9 mouse cellular contexts compared by ENCODE assay signal in genomic region chr6:131382984-131383337, GRCm38 (mm10). TPM values are rescaled to one million over a fixed set of nuclear protein-coding genes. Genes with fewer than 3 reads are reported as not detected.
DNase-seq lines count a peak whose midpoint lies in the region; ATAC-seq and TF ChIP-seq lines count a peak whose summit lies in the region.
"Had no signal": no experiment of that assay in that cellular context is flagged by ENCODE, and none has a peak within 500 bp of the region (broad histone marks: within the 10 kb centered on the region; RNA-seq: fewer than 3 reads in every experiment).

No protein-coding gene starts in this region.

- WGBS in forebrain, embryonic 14.5 days: 28% methylated on average over 3 of the region's 3 CpGs
- WGBS in forebrain, embryonic 11.5 days: 75% methylated on average over 3 of the region's 3 CpGs
- WGBS in limb, embryonic 13.5 days: 39% methylated on average over 3 of the region's 3 CpGs
- WGBS in limb, embryonic 10.5 days: 67% methylated on average over 3 of the region's 3 CpGs

- no peak for ATAC-seq in forebrain, embryonic 14.5 days
- ATAC-seq in forebrain, embryonic 11.5 days (replicated peaks; ENCODE audit: low FRiP score): no peak
- no peak for ATAC-seq in limb, embryonic 13.5 days (ENCODE audit: low FRiP score, low read depth)

- peaks cover 20% of the 10 kb centered on the region for H3K4me1 ChIP-seq in forebrain, embryonic 14.5 days (ENCODE audit: control insufficient read depth, insufficient read depth, low read length)
- H3K4me1 ChIP-seq in forebrain, embryonic 11.5 days (replicated peaks; ENCODE audit: control insufficient read depth, insufficient read depth, low read length): peaks cover 3% of the 10 kb centered on the region; the same call in 1 of the 2 replicates
- H3K4me1 ChIP-seq in limb, embryonic 13.5 days: peaks cover 41% of the 10 kb centered on the region
- peaks cover 29% of the 10 kb centered on the region for H3K4me1 ChIP-seq in limb, embryonic 10.5 days
- peaks cover 4% of the 10 kb centered on the region for H3K4me1 ChIP-seq in embryonic fibroblast, embryonic 13.5 days (ENCODE audit: control insufficient read depth, insufficient read depth, low read length)

- no peak overlapping the region for H3K4me2 ChIP-seq in forebrain, embryonic 14.5 days (ENCODE audit: low read length)
- no peak overlapping the region for H3K4me2 ChIP-seq in forebrain, embryonic 11.5 days (ENCODE audit: low read depth, low read length, severe bottlenecking)
- peak overlapping the region; percentile 16 for H3K4me2 ChIP-seq in limb, embryonic 13.5 days (replicated peaks)
- H3K4me2 ChIP-seq: neural tube, embryonic 13.5 days had no signal

- H3K36me3 ChIP-seq in forebrain, embryonic 14.5 days (ENCODE audit: control insufficient read depth, insufficient read depth, low read length): peaks cover 23% of the 10 kb centered on the region
- H3K36me3 ChIP-seq in forebrain, embryonic 11.5 days (ENCODE audit: control insufficient read depth, insufficient read depth, low read length): no peaks in the 10 kb centered on the region; the same call in 1 of the 2 replicates
- peaks cover 25% of the 10 kb centered on the region for H3K36me3 ChIP-seq in limb, embryonic 13.5 days
- peaks cover 41% of the 10 kb centered on the region for H3K36me3 ChIP-seq in limb, embryonic 10.5 days

- no peak overlapping the region for H3K27ac ChIP-seq in forebrain, embryonic 14.5 days (ENCODE audit: low read depth, low read length)
- no peak overlapping the region for H3K27ac ChIP-seq in forebrain, embryonic 11.5 days (ENCODE audit: low read depth, low read length)
- H3K27ac ChIP-seq in limb, embryonic 13.5 days: no peak overlapping the region
- no peak overlapping the region for H3K27ac ChIP-seq in limb, embryonic 10.5 days
- peak overlapping the region; percentile 80 for H3K27ac ChIP-seq in embryonic fibroblast, embryonic 13.5 days (ENCODE audit: insufficient read depth, low read length)

- no peak for TF ChIP-seq POLR2A in embryonic fibroblast, embryonic 13.5 days (IDR thresholded peaks at IDR 0.05; ENCODE audit: low read depth, low read length)

- no peak overlapping the region for H3K4me3 ChIP-seq in forebrain, embryonic 14.5 days (ENCODE audit: low read depth, low read length)
- no peak overlapping the region for H3K4me3 ChIP-seq in forebrain, embryonic 11.5 days (ENCODE audit: low read depth, low read length)
- no peak overlapping the region for H3K4me3 ChIP-seq in limb, embryonic 13.5 days
- no peak overlapping the region for H3K4me3 ChIP-seq in limb, embryonic 10.5 days
- no peak overlapping the region for H3K4me3 ChIP-seq in embryonic fibroblast, embryonic 13.5 days (ENCODE audit: insufficient read depth, low read length)
- H3K4me3 ChIP-seq: neural tube, embryonic 13.5 days had no signal

- H3K9me3 ChIP-seq in forebrain, embryonic 14.5 days (replicated peaks; ENCODE audit: control insufficient read depth, low read length): no peaks in the 10 kb centered on the region
- H3K9me3 ChIP-seq in forebrain, embryonic 11.5 days (ENCODE audit: control insufficient read depth, low read length): no peaks in the 10 kb centered on the region
- H3K9me3 ChIP-seq in limb, embryonic 13.5 days: no peaks in the 10 kb centered on the region
- H3K9me3 ChIP-seq in limb, embryonic 10.5 days (replicated peaks): no peaks in the 10 kb centered on the region
- H3K9me3 ChIP-seq: neural tube, embryonic 13.5 days had no signal

- DNase-seq in forebrain, embryonic 14.5 days (ENCODE audit: low spot score): peak; percentile 24
- no peak for DNase-seq in forebrain, embryonic 11.5 days (ENCODE audit: low spot score)
- no peak for DNase-seq in limb, embryonic 10.5 days (ENCODE audit: low spot score)
- DNase-seq in lung, postnatal 4 days: peak; percentile 38 to 47
- DNase-seq in yolk sac, embryonic 10.5 days (ENCODE audit: low spot score): no peak
- no peak for DNase-seq in urinary bladder, adult 2 months (ENCODE audit: low spot score)

- H3K27me3 ChIP-seq in forebrain, embryonic 14.5 days (replicated peaks; ENCODE audit: control insufficient read depth, insufficient read depth, low read length): no peaks in the 10 kb centered on the region
- no peaks in the 10 kb centered on the region for H3K27me3 ChIP-seq in forebrain, embryonic 11.5 days (ENCODE audit: control insufficient read depth, insufficient read depth, low read length)
- no peaks in the 10 kb centered on the region for H3K27me3 ChIP-seq in limb, embryonic 13.5 days
- H3K27me3 ChIP-seq in limb, embryonic 10.5 days (ENCODE audit: low read depth, poor library complexity, severe bottlenecking): no peaks in the 10 kb centered on the region
- H3K27me3 ChIP-seq: neural tube, embryonic 13.5 days had no signal

- H3K9ac ChIP-seq in forebrain, embryonic 14.5 days (ENCODE audit: low read length): no peak overlapping the region
- H3K9ac ChIP-seq in forebrain, embryonic 11.5 days (ENCODE audit: low read length): no peak overlapping the region
- H3K9ac ChIP-seq in limb, embryonic 13.5 days: no peak overlapping the region

- TF ChIP-seq CTCF in embryonic fibroblast, embryonic 13.5 days (IDR thresholded peaks at IDR 0.05; ENCODE audit: borderline replicate concordance, insufficient read depth, low read length): no peak

RNA-seq across cellular contexts. Expression of gene Ybx3, which starts 5.3 kb away (rescaled TPM):
- 26.7 and 26.8 TPM in 2 replicates for polyA plus RNA-seq in forebrain, embryonic 14.5 days (2014; fragmentation: Nextera tagmentation; extraction: Ambion mirVana)
- 42.5 and 49.4 TPM in 2 replicates for polyA plus RNA-seq in forebrain, embryonic 11.5 days (2014; fragmentation: Nextera tagmentation; extraction: Ambion mirVana)
- polyA plus RNA-seq in limb, embryonic 13.5 days (2015; fragmentation: Nextera tagmentation; extraction: Ambion mirVana): 41.0 and 43.5 TPM in 2 replicates
- polyA plus RNA-seq in limb, embryonic 10.5 days (2016; fragmentation: Nextera tagmentation; extraction: Ambion mirVana): 33.9 and 37.6 TPM in 2 replicates
- 262 and 295 TPM in 2 replicates for polyA plus RNA-seq in embryonic fibroblast, embryonic 13.5 days (2011; ENCODE audit: insufficient read length, low read depth, missing spikeins)
- 177 and 227 TPM in 2 replicates for polyA plus RNA-seq in urinary bladder, adult 2 months (2012; rRNA removed)

RNA-seq across cellular contexts. Expression of gene Styk1, which starts 29.6 kb away (rescaled TPM):
- 2.5 and 4.8 TPM in 2 replicates for polyA plus RNA-seq in forebrain, embryonic 14.5 days (2014; fragmentation: Nextera tagmentation; extraction: Ambion mirVana)
- 0.91 and 1.4 TPM in 2 replicates for polyA plus RNA-seq in forebrain, embryonic 11.5 days (2014; fragmentation: Nextera tagmentation; extraction: Ambion mirVana)
- 2.1 and 2.2 TPM in 2 replicates for polyA plus RNA-seq in limb, embryonic 13.5 days (2015; fragmentation: Nextera tagmentation; extraction: Ambion mirVana)
- polyA plus RNA-seq in limb, embryonic 10.5 days (2016; fragmentation: Nextera tagmentation; extraction: Ambion mirVana): 0.79 and 1.9 TPM in 2 replicates
- polyA plus RNA-seq in embryonic fibroblast, embryonic 13.5 days (2011; ENCODE audit: insufficient read length, low read depth, missing spikeins): 11.3 and 26.4 TPM in 2 replicates
- polyA plus RNA-seq in urinary bladder, adult 2 months (2012; rRNA removed): 15.9 and 20.4 TPM in 2 replicates

Comparison
In these comparisons a context has a peak if more than half of its experiments do, and no peak if none do; other contexts are left out.
1. DNase-seq: peak in forebrain, embryonic 14.5 days (single experiment) and lung, postnatal 4 days (2 of 2); none in forebrain, embryonic 11.5 days (single experiment), limb, embryonic 10.5 days (single experiment), yolk sac, embryonic 10.5 days (single experiment) and urinary bladder, adult 2 months (single experiment).